Mouse (Mus musculus): Measurements from ENCODE around the gene Aagab.

Gene Aagab

DNA sequence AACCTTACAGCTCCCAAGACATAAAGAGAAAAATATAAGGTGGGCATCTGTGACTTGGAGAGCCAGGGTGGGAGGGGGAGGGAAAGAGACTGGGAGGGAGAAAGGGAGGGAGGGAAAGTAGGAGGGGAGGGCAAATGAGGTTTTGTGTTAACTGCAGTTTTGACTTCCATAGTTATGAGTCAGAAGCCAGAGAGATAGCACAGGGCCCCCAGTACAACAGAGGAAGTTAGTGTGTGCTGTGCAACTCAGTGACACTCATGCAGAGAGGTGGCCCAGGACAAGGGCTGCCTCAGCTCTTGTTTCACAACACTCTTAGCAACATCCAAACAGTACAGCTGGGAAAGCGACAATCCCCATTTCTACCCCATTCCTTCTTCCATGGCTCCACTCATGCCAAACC is 75.6 kb downstream of the Aagab start:
- no peak for DNase-seq

DNA sequence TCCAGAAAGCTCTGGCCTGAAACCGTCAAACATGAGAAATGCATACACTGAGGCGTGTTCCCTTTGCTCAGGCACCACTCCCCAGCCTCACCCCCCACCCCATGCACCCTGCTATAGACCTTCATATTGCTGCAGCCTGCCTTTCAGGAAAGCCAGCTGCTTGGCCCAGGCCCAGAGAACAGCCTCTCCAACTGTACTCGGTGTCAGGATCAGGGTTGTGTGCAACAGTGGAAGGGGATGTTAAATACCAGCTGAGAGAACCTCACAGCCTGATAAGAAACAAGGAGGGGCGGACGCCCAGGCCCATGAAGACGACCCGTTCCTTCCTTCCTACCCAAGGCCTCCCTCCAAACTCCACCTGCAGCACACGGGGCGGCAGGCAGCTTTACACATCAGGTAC is 79.8 kb downstream of the Aagab start:
- DNase-seq, result no peak

DNA sequence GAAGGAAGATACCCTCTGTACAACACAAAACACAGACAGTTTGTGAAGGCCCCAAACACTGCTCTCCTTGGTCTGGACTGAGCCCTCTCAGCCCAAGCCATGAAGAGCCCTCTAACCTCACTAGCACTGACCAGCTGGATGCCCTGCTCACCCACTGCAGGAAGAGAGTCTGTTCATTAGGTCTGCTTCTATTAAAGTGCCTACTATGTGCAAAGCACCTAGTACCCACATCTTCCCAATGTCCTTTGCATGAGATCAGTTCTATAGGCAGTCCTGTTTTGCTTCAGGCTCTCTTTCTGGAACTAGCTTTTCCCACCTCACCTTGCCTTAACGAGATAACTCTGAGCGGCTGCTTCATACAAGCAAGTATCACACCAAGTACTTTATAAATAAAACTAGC is 80.5 kb downstream of the Aagab start:
- DNase-seq, result no peak

DNA sequence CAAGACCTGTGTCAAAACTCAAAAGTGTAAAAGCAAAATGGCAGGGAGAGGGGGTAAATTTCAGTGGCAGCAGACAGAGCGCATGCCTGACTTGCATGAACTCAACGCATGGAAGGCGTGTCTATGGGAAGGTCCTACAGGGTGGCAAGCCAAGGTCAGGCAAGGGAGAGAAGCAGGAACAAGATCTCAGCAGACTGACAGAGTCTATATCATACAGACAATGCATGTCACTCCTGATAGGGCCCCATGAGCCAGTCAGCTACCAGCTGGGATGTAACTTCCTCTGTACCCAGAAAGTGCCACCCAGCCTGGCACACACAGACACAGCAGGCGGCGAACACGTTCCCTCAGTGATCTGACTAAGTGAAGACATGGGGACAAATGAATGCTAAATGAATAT is 81.8 kb downstream of the Aagab start:
- DNase-seq, result no peak

- DNase-seq, result no peak
Observed at GRCm38 (mm10) chr9:63685352-63685751, 82.9 kb downstream of the Aagab start.

DNA sequence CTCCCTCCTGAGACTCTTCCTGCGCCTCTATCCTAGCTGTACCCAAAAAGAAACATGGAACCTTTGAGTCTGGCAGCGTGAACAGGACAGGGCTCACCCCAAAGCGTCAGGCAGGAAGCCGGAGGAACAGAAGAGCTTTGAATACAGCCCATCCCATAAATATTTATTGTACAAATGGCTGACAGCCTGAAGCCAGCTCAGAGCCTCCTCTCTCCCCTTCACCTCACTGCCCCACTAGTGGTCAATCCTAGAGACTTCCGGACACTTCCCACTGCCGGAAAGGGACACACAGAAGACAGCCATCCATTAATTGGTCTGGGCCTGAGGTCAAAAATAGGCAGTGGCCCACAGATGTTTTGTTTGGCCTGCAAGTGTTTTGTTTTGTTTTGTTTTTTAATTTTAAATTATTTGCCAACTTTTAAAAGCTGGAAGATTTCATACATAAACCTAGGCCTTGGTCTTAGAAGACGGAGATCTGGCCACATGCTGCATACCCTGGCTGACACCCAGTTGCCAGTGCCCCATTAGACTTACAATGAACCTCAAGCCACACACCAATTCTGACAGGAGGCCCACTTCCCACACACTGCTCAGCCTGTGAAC is 85.1 kb downstream of the Aagab start:
- DNase-seq, result no peak

DNA sequence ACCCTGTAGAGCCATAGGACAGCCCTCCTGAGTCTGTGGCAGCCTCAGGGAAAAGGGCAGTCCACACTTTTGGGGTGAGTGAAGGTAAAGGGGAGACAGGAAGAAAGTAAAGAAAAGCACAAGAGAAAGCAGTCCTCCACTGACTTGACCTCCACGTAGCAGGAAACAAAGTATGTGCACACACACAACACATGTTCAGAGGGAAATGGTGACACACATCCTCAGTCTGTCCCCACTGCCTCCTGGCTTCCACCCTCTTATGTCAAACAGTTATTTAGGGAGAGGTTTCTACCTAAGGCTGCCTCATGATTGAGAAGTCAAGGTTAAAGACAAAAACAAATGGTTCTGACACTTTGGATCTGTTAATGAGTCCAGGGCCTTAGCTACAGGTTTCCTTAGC is 88.1 kb downstream of the Aagab start:
- DNase-seq, result no peak

DNA sequence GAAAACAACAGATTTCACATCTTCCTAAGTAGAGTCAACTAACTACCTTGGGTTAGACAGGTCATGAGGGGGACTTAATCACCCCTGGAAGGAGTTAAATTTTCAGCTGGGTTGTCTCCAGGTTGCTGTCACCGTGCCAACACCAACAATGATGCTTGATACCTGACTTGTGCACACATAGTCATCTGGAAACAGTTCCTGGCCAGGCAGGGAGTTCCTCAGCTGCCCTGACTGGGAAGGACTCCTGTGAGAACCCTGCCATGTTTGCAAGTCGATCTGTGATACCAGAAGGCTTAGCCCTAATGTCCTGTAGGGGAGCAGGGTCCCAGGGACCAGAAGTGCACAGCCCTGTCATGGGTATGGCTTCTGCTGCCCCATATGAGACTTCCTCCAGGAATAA is 89.5 kb downstream of the Aagab start:
- no peak for DNase-seq

Measured in cerebellum, postnatal 25 days (tissue).